Comparison of ENCODE assay signal across 11 mouse cellular contexts in genomic region chr4:86310806-86311730, GRCm38 (mm10).
DNase-seq lines count a peak whose midpoint lies in the region; ATAC-seq and TF ChIP-seq lines count a peak whose summit lies in the region.
"Had no signal": no experiment of that assay in that cellular context is flagged by ENCODE, and none has a peak within 500 bp of the region (broad histone marks: within the 10 kb centered on the region; RNA-seq: fewer than 3 reads in every experiment).

No protein-coding gene starts in this region.

- WGBS in heart, embryonic 16.5 days: 32% methylated on average over 7 of the region's 7 CpGs
- WGBS in lung, postnatal 0 days: 44% methylated on average over 7 of the region's 7 CpGs

- intact Hi-C loops in heart, postnatal 25 days (cut with DNase I): no loop called here

- peak overlapping the region; percentile 97 for H3K27ac ChIP-seq in heart, embryonic 16.5 days (ENCODE audit: low read length)
- H3K27ac ChIP-seq in lung, postnatal 0 days (ENCODE audit: low read length): no peak overlapping the region
- H3K27ac ChIP-seq: left cerebral cortex, adult 2 months; liver, embryonic 14.5 days had no signal

- H3K9me3 ChIP-seq in heart, embryonic 16.5 days (replicated peaks; ENCODE audit: control insufficient read depth, low read length): no peaks in the 10 kb centered on the region
- no peaks in the 10 kb centered on the region for H3K9me3 ChIP-seq in lung, postnatal 0 days (ENCODE audit: low read length)

- peak; percentile 91 for DNase-seq in heart, adult 11 months
- no peak for DNase-seq in heart, postnatal 25 days (ENCODE audit: low spot score)
- DNase-seq in adrenal gland, postnatal 10 days: peak; percentile 34
- DNase-seq in lung, postnatal 0 days (ENCODE audit: low spot score): peak; percentile 40
- DNase-seq in layer of hippocampus, adult 9-10 months (ENCODE audit: low spot score): no peak
- DNase-seq in gastrocnemius, postnatal 10 days: no peak
- no peak for DNase-seq in cerebellum, postnatal 4 days (ENCODE audit: low spot score in 2 of 2)
- DNase-seq: cerebellum, adult 11 months had no signal

- no peak for TF ChIP-seq CTCF in lung, postnatal 0 days (IDR thresholded peaks at IDR 0.05)

- ATAC-seq in heart, embryonic 16.5 days (replicated peaks; ENCODE audit: extremely low read depth, insufficient read depth, low FRiP score): peak; percentile 87
- ATAC-seq in lung, postnatal 0 days: no peak

- H3K36me3 ChIP-seq in heart, embryonic 16.5 days (ENCODE audit: control insufficient read depth, insufficient read depth): no peaks in the 10 kb centered on the region
- H3K36me3 ChIP-seq in lung, postnatal 0 days (ENCODE audit: insufficient read depth, low read length): no peaks in the 10 kb centered on the region

- no peak overlapping the region for H3K4me3 ChIP-seq in heart, embryonic 16.5 days (ENCODE audit: low read length)
- no peak overlapping the region for H3K4me3 ChIP-seq in lung, postnatal 0 days (ENCODE audit: low read depth, low read length)
- H3K4me3 ChIP-seq: left cerebral cortex, adult 2 months had no signal

- H3K27me3 ChIP-seq in heart, embryonic 16.5 days (ENCODE audit: control insufficient read depth, insufficient read depth, low read length): no peaks in the 10 kb centered on the region
- H3K27me3 ChIP-seq in lung, postnatal 0 days (replicated peaks; ENCODE audit: insufficient read depth, low read length): no peaks in the 10 kb centered on the region

- peaks cover 39% of the 10 kb centered on the region for H3K4me1 ChIP-seq in heart, embryonic 16.5 days (ENCODE audit: control insufficient read depth, insufficient read depth, low read length)
- H3K4me1 ChIP-seq in lung, postnatal 0 days (ENCODE audit: insufficient read depth, low read depth, low read length): peaks cover 12% of the 10 kb centered on the region; the same call in 1 of the 2 replicates

- TF ChIP-seq EP300 in lung, postnatal 0 days (IDR thresholded peaks at IDR 0.05): no peak

- H3K9ac ChIP-seq in heart, embryonic 16.5 days (ENCODE audit: low read length): no peak overlapping the region
- no peak overlapping the region for H3K9ac ChIP-seq in lung, postnatal 0 days (replicated peaks; ENCODE audit: low read depth)
- H3K9ac ChIP-seq: liver, embryonic 14.5 days had no signal

- H3K4me2 ChIP-seq in heart, embryonic 16.5 days (ENCODE audit: low read depth, low read length): no peak overlapping the region; the same call in 1 of the 2 replicates
- H3K4me2 ChIP-seq in lung, postnatal 0 days (replicated peaks; ENCODE audit: low read depth, low read length): no peak overlapping the region

Comparison
In these comparisons a context has a peak if more than half of its experiments do, and no peak if none do; other contexts are left out.
1. DNase-seq: peak in heart, adult 11 months (single experiment), adrenal gland, postnatal 10 days (single experiment) and lung, postnatal 0 days (single experiment); none in heart, postnatal 25 days (single experiment), layer of hippocampus, adult 9-10 months (single experiment), gastrocnemius, postnatal 10 days (single experiment) and cerebellum, postnatal 4 days (0 of 2).